Mouse (Mus musculus) brain, embryonic 14.5 days (tissue): ENCODE results near the gene C87499.

Experiments used
- CTCF ChIP-seq: fragments of 200-500 bp; IDR thresholded peaks from 2 replicates; pipeline ENCODE4 v1.5.1; 2012; ENCODE audit warnings: inconsistent platforms, mild to moderate bottlenecking, moderate library complexity, borderline replicate concordance; ENCODE audit not compliant: insufficient read depth, insufficient read length; ENCODE audit errors: extremely low read depth
- POLR2A ChIP-seq: fragments of 200-500 bp; IDR thresholded peaks from 2 replicates; pipeline ENCODE4 v1.6.1; 2012; ENCODE audit warnings: mild to moderate bottlenecking, inconsistent platforms, borderline replicate concordance; ENCODE audit not compliant: poor library complexity, insufficient read depth, insufficient read length, severe bottlenecking; ENCODE audit errors: extremely low read depth

DNA sequence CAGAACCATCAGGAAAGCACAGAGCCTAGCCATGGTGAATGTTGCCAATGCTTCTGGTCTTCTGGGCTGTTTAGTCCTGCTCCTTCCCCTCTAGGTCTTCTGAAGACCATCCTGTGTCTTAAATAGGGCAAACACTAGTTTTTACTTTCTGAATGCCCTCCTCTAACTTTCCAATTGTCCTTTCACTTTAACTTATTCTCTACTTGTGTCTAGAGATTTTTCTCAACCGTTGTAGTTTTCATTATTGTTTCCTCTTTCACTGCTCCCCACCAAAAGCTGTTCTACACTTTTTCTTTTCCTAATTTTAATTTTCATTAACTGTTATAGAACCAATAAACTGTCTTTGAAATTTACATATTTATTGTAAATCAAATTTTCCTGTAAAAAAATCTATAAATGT lies 42.6 kb upstream of the C87499 start, which contains the start of gene Ifna16:
- no peak for TF ChIP-seq CTCF
- no peak for TF ChIP-seq POLR2A
